Mouse (Mus musculus): ENCODE measurements around the gene Myof.

Myof gene

GRCm38 (mm10) chr19:38043281-38043981 lies at the start of gene Myof:
TSS of gene Myof (minus strand) at chr19:38043577.
- DNase-seq (ENCODE audit: low read depth, low spot score) = no peak

- DNase-seq (ENCODE audit: low read depth, low spot score) = no peak
These were observed 48.2 kb upstream of the Myof start for GRCm38 (mm10) chr19:38091512-38091985.

GRCm38 (mm10) chr19:38089358-38089757 lies 46.0 kb upstream of the Myof start:
- no peak for DNase-seq (ENCODE audit: low read depth, low spot score)

GRCm38 (mm10) chr19:38086948-38087551 lies 43.7 kb upstream of the Myof start:
- DNase-seq (ENCODE audit: low read depth, low spot score) = no peak

GRCm38 (mm10) chr19:38085841-38086240 lies 42.5 kb upstream of the Myof start:
- DNase-seq (ENCODE audit: low read depth, low spot score) = no peak

GRCm38 (mm10) chr19:38082931-38083525 lies 39.7 kb upstream of the Myof start:
- no peak for DNase-seq (ENCODE audit: low read depth, low spot score)

- no peak for DNase-seq (ENCODE audit: low read depth, low spot score)
These were observed 38.0 kb upstream of the Myof start for GRCm38 (mm10) chr19:38081361-38081760.

- DNase-seq (ENCODE audit: low read depth, low spot score) = no peak
These were observed 34.6 kb upstream of the Myof start for GRCm38 (mm10) chr19:38077851-38078540.

- DNase-seq (ENCODE audit: low read depth, low spot score) = no peak
These were observed 32.9 kb upstream of the Myof start for GRCm38 (mm10) chr19:38076251-38076650.

GRCm38 (mm10) chr19:38075051-38075450 lies 31.7 kb upstream of the Myof start:
- DNase-seq (ENCODE audit: low read depth, low spot score) = no peak

- no peak for DNase-seq (ENCODE audit: low read depth, low spot score)
These were observed 29.8 kb upstream of the Myof start for GRCm38 (mm10) chr19:38073226-38073625.

GRCm38 (mm10) chr19:38064051-38064450 lies 20.7 kb upstream of the Myof start:
- DNase-seq (ENCODE audit: low read depth, low spot score) = no peak

- no peak for DNase-seq (ENCODE audit: low read depth, low spot score)
These were observed 19.8 kb upstream of the Myof start for GRCm38 (mm10) chr19:38063201-38063600.

GRCm38 (mm10) chr19:38056931-38057330 lies 13.6 kb upstream of the Myof start:
- DNase-seq (ENCODE audit: low read depth, low spot score) = no peak

GRCm38 (mm10) chr19:38056276-38056675 lies 12.9 kb upstream of the Myof start:
- DNase-seq (ENCODE audit: low read depth, low spot score) = no peak

- DNase-seq (ENCODE audit: low read depth, low spot score) = no peak
These were observed 12.4 kb upstream of the Myof start for GRCm38 (mm10) chr19:38055798-38056197.

- DNase-seq (ENCODE audit: low read depth, low spot score) = peak; percentile 99
These were observed 11.4 kb upstream of the Myof start, which contains the start of gene Cep55 for GRCm38 (mm10) chr19:38054720-38055192. TSS of gene Cep55 (plus strand) at chr19:38055011.

- no peak for DNase-seq (ENCODE audit: low read depth, low spot score)
These were observed 10.9 kb upstream of the Myof start for GRCm38 (mm10) chr19:38054149-38054719.

- DNase-seq (ENCODE audit: low read depth, low spot score) = no peak
These were observed 10.1 kb upstream of the Myof start for GRCm38 (mm10) chr19:38053227-38054041.

- DNase-seq (ENCODE audit: low read depth, low spot score) = no peak
These were observed 6.3 kb upstream of the Myof start for GRCm38 (mm10) chr19:38049686-38050085.

GRCm38 (mm10) chr19:38045198-38045597 lies 1.8 kb upstream of the Myof start:
- DNase-seq (ENCODE audit: low read depth, low spot score) = no peak

All from retina, postnatal 7 days (tissue).